Mouse (Mus musculus) heart, postnatal 4 days (tissue): Measurements from ENCODE around the gene Gosr1. TPM values are rescaled to one million over a fixed set of nuclear protein-coding genes. Genes with fewer than 3 reads are reported as not detected.
"Not testable (repeated sequence)": the region's sequence is repeated elsewhere in the genome, so short reads cannot be mapped to it uniquely, and the experiment has no call there.

Source experiments
- DNase-seq: peaks from one replicate; pipeline ENCODE4 v3.0.0; 2021
- total RNA-seq, 2 experiments: library from RNA; stranded (reverse); gene quantifications; 2 replicates each; pipeline ENCODE4 v1.2.3; 2021

The Gosr1 gene
- total RNA-seq, 2 experiments from 2014 or later, result 34.9 to 37.0 TPM

- DNase-seq, result no peak
Observed at GRCm38 (mm10) chr11:76734560-76734959, 28.8 kb downstream of the Gosr1 start.

DNA sequence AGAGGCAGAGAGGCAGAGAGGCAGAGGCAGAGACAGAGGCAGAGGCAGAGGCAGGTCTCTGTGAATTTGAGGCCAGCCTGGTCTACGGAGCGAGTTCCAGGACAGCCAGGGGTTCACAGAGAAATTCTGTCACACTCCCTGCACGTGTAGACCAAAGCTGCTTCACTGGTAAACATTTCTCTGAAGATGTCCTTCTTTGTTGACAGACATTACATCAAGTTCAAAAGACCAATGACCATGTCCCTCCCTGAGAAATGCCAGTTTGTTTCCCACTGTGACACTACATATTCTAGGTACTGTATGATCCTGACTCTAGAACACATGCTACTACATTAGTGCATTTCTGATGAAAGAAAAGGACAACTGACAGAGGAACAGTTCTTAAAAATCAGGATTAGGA lies 32.7 kb downstream of the Gosr1 start:
- DNase-seq, result no peak

- DNase-seq, result no peak
Observed at GRCm38 (mm10) chr11:76728093-76728492, 35.3 kb downstream of the Gosr1 start.

- DNase-seq, result no peak
Observed at GRCm38 (mm10) chr11:76723911-76724310, 39.5 kb downstream of the Gosr1 start.

- DNase-seq, result no peak
Observed at GRCm38 (mm10) chr11:76717000-76717399, 46.4 kb downstream of the Gosr1 start.

GRCm38 (mm10) chr11:76709625-76710452 lies 53.5 kb downstream of the Gosr1 start:
- peak; percentile 41 for DNase-seq

- DNase-seq, result no peak
Observed at GRCm38 (mm10) chr11:76708881-76709280, 54.5 kb downstream of the Gosr1 start.

- no peak for DNase-seq
Observed at GRCm38 (mm10) chr11:76708066-76708465, 55.3 kb downstream of the Gosr1 start.

DNA sequence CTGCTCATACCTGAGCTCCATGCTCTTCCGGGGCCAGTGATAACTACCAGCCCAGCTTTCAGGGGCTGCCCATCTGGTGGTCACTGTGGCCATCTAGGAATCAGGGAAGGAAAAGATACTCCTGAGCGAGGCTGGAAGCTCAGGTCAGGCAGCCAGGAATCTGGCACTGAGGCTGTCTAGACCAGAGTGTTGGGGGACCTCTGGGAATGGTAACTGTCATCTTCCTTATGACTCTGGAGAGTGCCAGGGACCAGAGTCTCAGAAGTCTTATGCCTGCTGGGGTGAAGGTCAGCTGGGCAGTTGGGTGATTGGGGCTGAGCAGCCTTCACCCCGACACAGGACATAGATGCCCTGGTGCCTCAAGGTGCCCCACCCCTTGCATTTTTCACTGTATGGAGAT lies 55.7 kb downstream of the Gosr1 start:
- no peak for DNase-seq

DNA sequence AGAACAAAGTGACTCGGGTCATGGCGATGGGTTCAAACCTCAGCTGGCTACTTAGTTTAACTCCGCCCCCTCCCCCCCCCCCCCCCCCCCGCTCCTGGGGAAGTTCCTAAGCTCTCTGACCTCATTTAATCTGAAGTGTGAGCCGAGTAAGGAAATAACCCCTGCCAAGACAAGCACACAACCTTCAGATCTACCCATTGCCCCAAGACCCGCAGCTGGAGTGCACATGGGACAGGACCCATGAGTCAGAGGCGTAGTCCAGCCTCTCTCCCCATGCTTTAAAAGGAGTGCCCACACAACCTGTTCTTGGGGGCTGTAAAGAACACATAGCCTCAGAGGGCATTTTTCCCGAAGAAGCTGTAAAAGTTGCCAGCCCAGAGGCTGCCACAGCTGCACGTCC lies 63.8 kb downstream of the Gosr1 start:
- no peak for DNase-seq

DNA sequence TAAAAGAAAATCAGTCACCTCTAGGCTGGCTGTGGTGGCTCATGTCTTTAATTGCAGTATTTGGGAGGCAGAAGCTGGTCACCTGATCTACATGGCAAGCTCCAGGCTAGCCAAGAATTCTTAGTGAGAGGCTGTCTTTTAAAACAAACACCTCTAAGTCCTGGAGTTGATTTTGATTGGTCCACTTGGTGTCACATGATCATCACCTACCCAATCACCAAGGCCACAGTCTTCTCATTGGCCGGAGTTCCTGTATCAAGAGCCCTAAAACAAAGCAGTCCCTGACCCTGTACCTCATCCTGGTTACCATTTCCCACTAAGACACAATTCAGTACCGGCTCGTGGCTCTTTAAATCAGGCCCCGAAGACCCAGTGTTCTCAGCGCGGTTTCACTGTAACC lies 67.6 kb downstream of the Gosr1 start:
- no peak for DNase-seq

DNA sequence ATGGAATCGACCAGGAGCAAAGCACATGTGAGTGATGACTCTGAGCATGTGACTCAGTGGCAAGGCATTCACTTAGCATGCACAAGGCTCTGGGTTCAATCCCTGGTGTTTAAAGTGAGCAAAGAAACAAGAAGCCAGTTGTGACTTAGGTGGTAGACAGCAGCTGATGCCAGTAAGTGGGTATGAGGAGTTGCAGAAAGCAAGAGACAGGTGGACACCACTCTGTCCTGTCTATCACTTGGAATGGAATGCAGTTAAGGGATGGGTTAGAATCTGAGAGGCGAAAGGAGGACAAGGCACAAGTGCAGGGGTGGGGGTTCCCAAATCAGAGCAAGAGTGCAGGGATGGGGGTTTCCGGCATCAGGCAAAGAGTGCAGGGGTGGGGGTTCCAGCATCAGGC lies 71.3 kb downstream of the Gosr1 start:
- DNase-seq, result no peak

DNA sequence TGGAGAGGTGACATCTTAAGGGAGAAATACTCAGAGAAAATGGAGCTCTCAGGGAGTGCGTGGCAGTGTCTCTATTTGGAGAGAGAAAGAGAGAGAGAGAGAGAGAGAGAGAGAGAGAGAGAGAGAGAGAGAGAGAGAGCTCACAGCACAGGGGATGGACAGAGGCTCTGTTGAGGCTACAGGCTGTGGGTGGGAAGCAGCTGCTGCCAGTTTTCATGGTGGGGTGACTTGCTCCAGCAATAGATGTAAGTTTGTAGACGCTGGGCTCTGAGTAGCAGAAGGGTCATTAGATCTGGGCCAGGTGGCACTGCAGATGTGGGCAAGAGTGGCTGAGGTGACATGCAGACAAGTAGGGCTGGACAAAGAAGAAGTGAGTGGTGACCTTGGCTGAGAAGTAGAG lies 77.8 kb downstream of the Gosr1 start:
- no peak for DNase-seq

- not testable (repeated sequence) for DNase-seq
Observed at GRCm38 (mm10) chr11:76679508-76679907, 83.9 kb downstream of the Gosr1 start, which contains the start of gene Trarg1. Gene Trarg1 (plus strand): TSS chr11:76679808.

Other genes with a start within 250 kb of the Gosr1 start
- 10 to 100 TPM; 40.6 to 41.5 TPM for gene Abr, start 141.3 kb downstream of the Gosr1 start, total RNA-seq
- gene Bhlha9, start 91.1 kb downstream of the Gosr1 start, total RNA-seq, result not detected
- 1 to 10 TPM; 1.5 to 1.7 TPM for gene Trarg1, start 83.8 kb downstream of the Gosr1 start, total RNA-seq
- 10 to 100 TPM; 66.0 to 66.4 TPM for gene Cpd, start 83.4 kb upstream of the Gosr1 start, total RNA-seq
- under 1 TPM in 1 of 2 experiments, not detected in 1; 0.59 TPM for gene Tmigd1, start 138.6 kb upstream of the Gosr1 start, total RNA-seq
- 10 to 100 TPM; 66.1 to 74.4 TPM for gene Blmh, start 161.2 kb upstream of the Gosr1 start, total RNA-seq
- under 1 TPM; 0.62 to 0.74 TPM for gene Slc6a4, start 235.0 kb upstream of the Gosr1 start, total RNA-seq